Mouse (Mus musculus) kidney, adult 2 months (tissue): ENCODE measurements around the gene Best3. TPM values are rescaled to one million over a fixed set of nuclear protein-coding genes. Genes with fewer than 3 reads are reported as not detected.

Source experiments
- DNase-seq: peaks from one replicate; pipeline ENCODE4 v3.0.0; 2021
- H3K27ac ChIP-seq: fragments of 200-500 bp; 2 replicates; pipeline ENCODE4 v1.5.1; 2012; ENCODE audit warnings: low read depth, low read length, control low read depth, inconsistent platforms; ENCODE audit not compliant: insufficient read depth
- H3K27me3 ChIP-seq: fragments of 200-500 bp; replicated peaks from 2 replicates; pipeline ENCODE4 v1.6.1; 2012; ENCODE audit warnings: mild to moderate bottlenecking, moderate library complexity, low read length, inconsistent platforms; ENCODE audit not compliant: control insufficient read depth, insufficient read depth
- H3K36me3 ChIP-seq: fragments of 200-500 bp; 2 replicates; pipeline ENCODE4 v1.6.1; 2012; ENCODE audit warnings: mild to moderate bottlenecking, moderate library complexity, low read length, inconsistent platforms; ENCODE audit not compliant: control insufficient read depth, insufficient read depth
- H3K4me1 ChIP-seq: fragments of 200-500 bp; 2 replicates; pipeline ENCODE4 v1.6.1; 2011; ENCODE audit warnings: low read length; ENCODE audit not compliant: control insufficient read depth, insufficient read depth
- H3K4me3 ChIP-seq: fragments of 200-500 bp; 2 replicates; pipeline ENCODE4 v1.5.1; 2011; ENCODE audit warnings: mild to moderate bottlenecking, low read depth, low read length, control low read depth; ENCODE audit not compliant: insufficient read depth
- CTCF ChIP-seq: fragments of 200-500 bp; conservative IDR thresholded peaks from 2 replicates; pipeline ENCODE4 v1.5.1; 2011; ENCODE audit warnings: low read depth, mild to moderate bottlenecking, control low read depth, low read length, moderate library complexity, mixed read lengths; ENCODE audit not compliant: insufficient read depth, insufficient read length
- POLR2A ChIP-seq: fragments of 200-500 bp; IDR thresholded peaks from one replicate; pipeline ENCODE4 v1.6.1; 2011; ENCODE audit warnings: low read depth, low read length, control low read depth
- WGBS: fragments of 180-500 bp; shearing (Covaris S2); methylation state at CpG from one replicate; pipeline ENCODE4 v1.1.7; 2018; 5-methylcytosine and 5-hydroxymethylcytosine counted together
- polyA plus RNA-seq: library from polyadenylated mRNA; depleted of rRNA; stranded (reverse); fragments of >200 nt; gene quantifications from 2 replicates; pipeline ENCODE4 v1.2.3, GENCODE M21; 2012; rRNA removed

Gene Best3
- polyA plus RNA-seq, 1 experiment: 0.97 TPM

GRCm38 (mm10) chr10:117072191-117072888, 86.2 kb downstream of the Best3 start:
- H3K4me1 ChIP-seq: no peaks in the 10 kb centered on the region
- 88% methylated on average over 18 of the region's 18 CpGs for WGBS
- DNase-seq: no peak
- no peaks in the 10 kb centered on the region for H3K27me3 ChIP-seq
- TF ChIP-seq POLR2A (no peak), CTCF (no peak)
- H3K36me3 ChIP-seq: peaks cover 5% of the 10 kb centered on the region; the same call in 1 of the 2 replicates
- H3K27ac ChIP-seq: no peak overlapping the region
- no peak overlapping the region for H3K4me3 ChIP-seq

- H3K36me3 ChIP-seq: peaks cover 5% of the 10 kb centered on the region; the same call in 1 of the 2 replicates
- no peaks in the 10 kb centered on the region for H3K4me1 ChIP-seq
- DNase-seq: no peak
- no peak overlapping the region for H3K4me3 ChIP-seq
- H3K27me3 ChIP-seq: no peaks in the 10 kb centered on the region
- TF ChIP-seq CTCF: no peak
- TF ChIP-seq POLR2A: no peak
- 73% methylated on average over 7 of the region's 7 CpGs for WGBS
- H3K27ac ChIP-seq: no peak overlapping the region
These were observed 87.1 kb downstream of the Best3 start for GRCm38 (mm10) chr10:117073176-117073575.

Other genes starting within 250 kb of the Best3 start
- gene Myrfl, start 89.4 kb upstream of the Best3 start, polyA plus RNA-seq: 0.02 and 0.04 TPM in 2 replicates
- 641 and 892 TPM in 2 replicates for gene Rab3ip, start 35.5 kb upstream of the Best3 start, polyA plus RNA-seq
- gene Gm10271, start 13.7 kb upstream of the Best3 start, polyA plus RNA-seq: not detected in 2 replicates
- 0.13 TPM in 1 of 2 replicates, not detected in the other for gene Lrrc10, start 59.0 kb downstream of the Best3 start, polyA plus RNA-seq
- 67.1 and 84.6 TPM in 2 replicates for gene Cct2, start 77.5 kb downstream of the Best3 start, polyA plus RNA-seq
- 13.0 and 13.2 TPM in 2 replicates for gene Frs2, start 162.2 kb downstream of the Best3 start, polyA plus RNA-seq
- 18.0 and 21.8 TPM in 2 replicates for gene Yeats4, start 238.2 kb downstream of the Best3 start, polyA plus RNA-seq